Comparison of ENCODE assay signal across 8 mouse cellular contexts in genomic region chr17:47599511-47600297, GRCm38 (mm10). TPM values are rescaled to one million over a fixed set of nuclear protein-coding genes. Genes with fewer than 3 reads are reported as not detected.
DNase-seq lines count a peak whose midpoint lies in the region; ATAC-seq lines count a peak whose summit lies in the region.

No protein-coding gene starts in this region.

- H3K27ac ChIP-seq in neural tube, embryonic 12.5 days: 0 out of 2 replicates have a peak overlapping the region, but pooled peaks have one; percentile 1
- H3K27ac ChIP-seq in neural tube, embryonic 15.5 days (replicated peaks): no peak overlapping the region
- H3K27ac ChIP-seq in liver, embryonic 13.5 days: peak overlapping the region; percentile 100
- no peak overlapping the region for H3K27ac ChIP-seq in forebrain, embryonic 15.5 days (replicated peaks)

- ATAC-seq in neural tube, embryonic 12.5 days (ENCODE audit: low FRiP score, low read depth): no peak
- no peak for ATAC-seq in neural tube, embryonic 15.5 days (ENCODE audit: low FRiP score)
- no peak for ATAC-seq in liver, embryonic 13.5 days (ENCODE audit: low read depth)
- ATAC-seq in cerebellum, adult (ENCODE audit: insufficient number of reproducible peaks, low FRiP score, low TSS enrichment): no peak
- ATAC-seq in forebrain, embryonic 15.5 days (replicated peaks): no peak

- peaks cover 60% of the 10 kb centered on the region for H3K36me3 ChIP-seq in neural tube, embryonic 12.5 days
- H3K36me3 ChIP-seq in neural tube, embryonic 15.5 days: peaks cover 56% of the 10 kb centered on the region
- peaks cover 92% of the 10 kb centered on the region for H3K36me3 ChIP-seq in liver, embryonic 13.5 days
- peaks cover 44% of the 10 kb centered on the region for H3K36me3 ChIP-seq in forebrain, embryonic 15.5 days

- peak; percentile 42 to 65 for DNase-seq in heart, adult 9 months (ENCODE audit: low spot score in 2 of 2)
- DNase-seq in liver, embryonic 13.5 days: no peak
- peak; percentile 49 for DNase-seq in thymus, postnatal 0 days (ENCODE audit: low spot score)
- no peak for DNase-seq in urinary bladder, postnatal 36 days (ENCODE audit: low spot score in 2 of 2)

- H3K27me3 ChIP-seq in neural tube, embryonic 12.5 days (replicated peaks): no peaks in the 10 kb centered on the region
- H3K27me3 ChIP-seq in neural tube, embryonic 15.5 days (replicated peaks): no peaks in the 10 kb centered on the region
- H3K27me3 ChIP-seq in liver, embryonic 13.5 days: no peaks in the 10 kb centered on the region
- H3K27me3 ChIP-seq in forebrain, embryonic 15.5 days: no peaks in the 10 kb centered on the region

- no peak overlapping the region for H3K4me2 ChIP-seq in neural tube, embryonic 12.5 days (replicated peaks)
- H3K4me2 ChIP-seq in neural tube, embryonic 15.5 days: no peak overlapping the region
- peak overlapping the region; percentile 97; the same call in 1 of the 2 replicates for H3K4me2 ChIP-seq in liver, embryonic 13.5 days
- H3K4me2 ChIP-seq in forebrain, embryonic 15.5 days (replicated peaks): no peak overlapping the region

- no peaks in the 10 kb centered on the region for H3K9me3 ChIP-seq in neural tube, embryonic 12.5 days
- no peaks in the 10 kb centered on the region for H3K9me3 ChIP-seq in neural tube, embryonic 15.5 days (replicated peaks)
- no peaks in the 10 kb centered on the region for H3K9me3 ChIP-seq in liver, embryonic 13.5 days (replicated peaks)
- H3K9me3 ChIP-seq in forebrain, embryonic 15.5 days: no peaks in the 10 kb centered on the region

- H3K4me1 ChIP-seq in neural tube, embryonic 12.5 days: peaks cover 29% of the 10 kb centered on the region
- peaks cover 36% of the 10 kb centered on the region for H3K4me1 ChIP-seq in neural tube, embryonic 15.5 days
- peaks cover 72% of the 10 kb centered on the region for H3K4me1 ChIP-seq in liver, embryonic 13.5 days (replicated peaks)
- H3K4me1 ChIP-seq in forebrain, embryonic 15.5 days: peaks cover 28% of the 10 kb centered on the region

- 80% methylated on average over 11 of the region's 11 CpGs for WGBS in neural tube, embryonic 12.5 days
- 81% methylated on average over 11 of the region's 11 CpGs for WGBS in neural tube, embryonic 15.5 days
- WGBS in liver, embryonic 13.5 days (ENCODE audit: insufficient replicate concordance): 60% methylated on average over 11 of the region's 11 CpGs
- WGBS in forebrain, embryonic 15.5 days: 89% methylated on average over 11 of the region's 11 CpGs

- H3K9ac ChIP-seq in neural tube, embryonic 12.5 days: no peak overlapping the region
- no peak overlapping the region for H3K9ac ChIP-seq in neural tube, embryonic 15.5 days (replicated peaks)
- H3K9ac ChIP-seq in liver, embryonic 13.5 days: peak overlapping the region; percentile 89
- no peak overlapping the region for H3K9ac ChIP-seq in forebrain, embryonic 15.5 days (replicated peaks)

- no peak overlapping the region for H3K4me3 ChIP-seq in neural tube, embryonic 12.5 days
- no peak overlapping the region for H3K4me3 ChIP-seq in neural tube, embryonic 15.5 days (replicated peaks)
- H3K4me3 ChIP-seq in liver, embryonic 13.5 days (replicated peaks): no peak overlapping the region
- no peak overlapping the region for H3K4me3 ChIP-seq in forebrain, embryonic 15.5 days

RNA-seq across cellular contexts. Expression of gene Bysl, which starts 11.6 kb away (rescaled TPM):
- 32.5 and 35.9 TPM in 2 replicates for polyA plus RNA-seq in neural tube, embryonic 12.5 days (2016; fragmentation: Nextera tagmentation; extraction: Ambion mirVana)
- 34.7 and 37.1 TPM in 2 replicates for polyA plus RNA-seq in neural tube, embryonic 15.5 days (2015; fragmentation: Nextera tagmentation; extraction: Ambion mirVana)
- polyA plus RNA-seq in liver, embryonic 13.5 days (2015; fragmentation: Nextera tagmentation; extraction: Ambion mirVana): 28.0 and 28.4 TPM in 2 replicates
- 21.3 and 22.4 TPM in 2 replicates for polyA plus RNA-seq in thymus, postnatal 0 days (2015; fragmentation: Nextera tagmentation; extraction: Ambion mirVana)
- 32.5 and 33.8 TPM in 2 replicates for polyA plus RNA-seq in forebrain, embryonic 15.5 days (2015; fragmentation: Nextera tagmentation; extraction: Ambion mirVana)

RNA-seq across cellular contexts. Expression of gene Med20, which starts 11.7 kb away (rescaled TPM):
- polyA plus RNA-seq in neural tube, embryonic 12.5 days (2016; fragmentation: Nextera tagmentation; extraction: Ambion mirVana): 39.7 and 41.6 TPM in 2 replicates
- polyA plus RNA-seq in neural tube, embryonic 15.5 days (2015; fragmentation: Nextera tagmentation; extraction: Ambion mirVana): 36.9 and 39.8 TPM in 2 replicates
- 26.0 and 26.1 TPM in 2 replicates for polyA plus RNA-seq in liver, embryonic 13.5 days (2015; fragmentation: Nextera tagmentation; extraction: Ambion mirVana)
- 46.9 and 50.1 TPM in 2 replicates for polyA plus RNA-seq in thymus, postnatal 0 days (2015; fragmentation: Nextera tagmentation; extraction: Ambion mirVana)
- 45.5 and 50.2 TPM in 2 replicates for polyA plus RNA-seq in forebrain, embryonic 15.5 days (2015; fragmentation: Nextera tagmentation; extraction: Ambion mirVana)

RNA-seq across cellular contexts. Expression of gene Gm20517, which starts 11.7 kb away (rescaled TPM):
- 2.0 and 2.4 TPM in 2 replicates for polyA plus RNA-seq in neural tube, embryonic 12.5 days (2016; fragmentation: Nextera tagmentation; extraction: Ambion mirVana)
- polyA plus RNA-seq in neural tube, embryonic 15.5 days (2015; fragmentation: Nextera tagmentation; extraction: Ambion mirVana): 2.5 and 2.9 TPM in 2 replicates
- 1.8 TPM in 2 replicates for polyA plus RNA-seq in liver, embryonic 13.5 days (2015; fragmentation: Nextera tagmentation; extraction: Ambion mirVana)
- 1.8 TPM in 2 replicates for polyA plus RNA-seq in thymus, postnatal 0 days (2015; fragmentation: Nextera tagmentation; extraction: Ambion mirVana)
- 2.2 and 3.0 TPM in 2 replicates for polyA plus RNA-seq in forebrain, embryonic 15.5 days (2015; fragmentation: Nextera tagmentation; extraction: Ambion mirVana)

RNA-seq across cellular contexts. Expression of gene Usp49, which starts 30.8 kb away (rescaled TPM):
- polyA plus RNA-seq in neural tube, embryonic 12.5 days (2016; fragmentation: Nextera tagmentation; extraction: Ambion mirVana): 10.4 and 12.5 TPM in 2 replicates
- 6.1 and 6.8 TPM in 2 replicates for polyA plus RNA-seq in neural tube, embryonic 15.5 days (2015; fragmentation: Nextera tagmentation; extraction: Ambion mirVana)
- 3.3 and 4.1 TPM in 2 replicates for polyA plus RNA-seq in liver, embryonic 13.5 days (2015; fragmentation: Nextera tagmentation; extraction: Ambion mirVana)
- 3.9 and 4.6 TPM in 2 replicates for polyA plus RNA-seq in thymus, postnatal 0 days (2015; fragmentation: Nextera tagmentation; extraction: Ambion mirVana)
- 10.7 and 11.1 TPM in 2 replicates for polyA plus RNA-seq in forebrain, embryonic 15.5 days (2015; fragmentation: Nextera tagmentation; extraction: Ambion mirVana)

Comparison
In these comparisons a context has a peak if more than half of its experiments do, and no peak if none do; other contexts are left out.
1. H3K27ac ChIP-seq: peak in neural tube, embryonic 12.5 days (single experiment) and liver, embryonic 13.5 days (single experiment); none in neural tube, embryonic 15.5 days (single experiment) and forebrain, embryonic 15.5 days (single experiment).
2. DNase-seq: peak in heart, adult 9 months (2 of 2) and thymus, postnatal 0 days (single experiment); none in liver, embryonic 13.5 days (single experiment) and urinary bladder, postnatal 36 days (0 of 2).